Mouse (Mus musculus) MN1 (cell line): ENCODE results near the gene Bcat2.
"Not testable (repeated sequence)": the region's sequence is repeated elsewhere in the genome, so short reads cannot be mapped to it uniquely, and the experiment has no call there.

ENCODE experiments used
- DNase-seq: peaks from one replicate; pipeline ENCODE4 v3.0.0-alpha.2; 2016; ENCODE audit warnings: low spot score

Bcat2 gene

GRCm38 (mm10) chr7:45570103-45570741 is at the start of gene Bcat2:
Gene Bcat2 (plus strand): TSS chr7:45570153.
- DNase-seq, result peak; percentile 77

GRCm38 (mm10) chr7:45520605-45521004 is 49.3 kb upstream of the Bcat2 start:
- no peak for DNase-seq

DNA sequence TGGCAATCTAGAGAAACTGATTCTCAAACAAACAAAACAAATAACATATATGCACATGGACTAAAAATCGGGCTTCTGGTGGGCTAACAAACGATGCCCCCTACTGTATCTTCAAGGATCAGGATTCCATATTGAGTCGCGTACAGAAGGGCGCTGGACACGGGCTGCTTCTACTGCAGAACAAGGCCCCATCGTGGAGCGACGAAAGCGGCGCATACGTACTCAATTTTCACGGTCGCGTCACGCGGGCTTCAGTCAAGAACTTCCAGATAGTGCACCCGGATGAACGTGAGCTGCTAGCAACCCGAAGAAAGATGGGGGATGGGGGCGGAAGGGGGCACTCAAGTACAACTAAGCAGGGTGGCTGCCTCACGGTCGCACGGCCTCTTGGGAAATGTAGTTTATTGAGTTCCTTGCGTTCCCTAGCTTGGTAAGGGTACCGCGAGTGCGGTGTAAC is 48.2 kb upstream of the Bcat2 start:
- DNase-seq, result peak; percentile 88

GRCm38 (mm10) chr7:45522194-45522752 is 47.7 kb upstream of the Bcat2 start:
- no peak for DNase-seq

GRCm38 (mm10) chr7:45522957-45523676 is 46.8 kb upstream of the Bcat2 start:
- DNase-seq, result peak; percentile 62

- DNase-seq, result peak; percentile 33
Observed at GRCm38 (mm10) chr7:45523678-45524170, 46.2 kb upstream of the Bcat2 start.

DNA sequence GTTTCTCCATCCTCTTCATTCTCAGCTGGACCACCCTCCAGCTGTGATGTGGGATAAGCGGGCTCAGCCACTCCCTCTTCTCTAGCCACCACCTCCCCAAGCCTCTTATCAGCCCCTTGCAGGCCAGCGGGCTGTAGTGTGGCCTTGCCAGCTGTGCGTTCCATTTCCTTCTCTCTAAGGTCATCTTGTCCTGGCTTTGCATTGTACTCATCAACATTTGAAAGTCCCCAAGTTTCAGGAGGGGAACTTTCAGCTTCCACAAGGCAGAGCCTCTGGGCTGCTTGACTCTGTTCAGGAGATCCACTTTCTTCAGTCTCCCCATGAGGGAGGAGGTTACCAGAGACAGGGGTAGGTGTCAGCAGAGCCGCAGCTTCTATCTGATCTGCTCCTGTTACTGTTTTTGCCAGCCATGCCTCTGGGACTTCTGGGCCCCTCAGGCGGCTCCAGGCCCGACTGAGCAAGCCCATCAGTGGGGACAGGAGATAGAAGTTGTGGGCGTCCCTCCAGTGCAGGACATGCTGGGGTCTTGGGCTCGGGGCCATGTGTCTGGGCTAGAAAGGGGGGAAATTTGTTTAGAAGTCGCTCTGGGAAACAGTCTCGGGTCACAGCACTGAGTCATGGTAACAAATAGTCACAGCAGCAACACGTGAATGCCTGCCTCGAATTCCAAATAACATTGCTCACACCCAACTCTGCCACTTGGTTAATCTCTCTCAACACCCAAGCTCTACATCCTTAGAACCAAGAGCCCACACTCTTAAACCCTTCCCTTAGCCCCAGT is 44.9 kb upstream of the Bcat2 start:
- peak; percentile 59 for DNase-seq

- peak; percentile 96 for DNase-seq
Observed at GRCm38 (mm10) chr7:45525809-45526473, 44.0 kb upstream of the Bcat2 start, which contains the start of the genes Ppp1r15a and Plekha4. Gene Ppp1r15a (minus strand): TSS chr7:45526268. Gene Plekha4 (plus strand): TSS chr7:45526330.

GRCm38 (mm10) chr7:45526474-45527120 is 43.4 kb upstream of the Bcat2 start:
- peak; percentile 56 for DNase-seq

DNA sequence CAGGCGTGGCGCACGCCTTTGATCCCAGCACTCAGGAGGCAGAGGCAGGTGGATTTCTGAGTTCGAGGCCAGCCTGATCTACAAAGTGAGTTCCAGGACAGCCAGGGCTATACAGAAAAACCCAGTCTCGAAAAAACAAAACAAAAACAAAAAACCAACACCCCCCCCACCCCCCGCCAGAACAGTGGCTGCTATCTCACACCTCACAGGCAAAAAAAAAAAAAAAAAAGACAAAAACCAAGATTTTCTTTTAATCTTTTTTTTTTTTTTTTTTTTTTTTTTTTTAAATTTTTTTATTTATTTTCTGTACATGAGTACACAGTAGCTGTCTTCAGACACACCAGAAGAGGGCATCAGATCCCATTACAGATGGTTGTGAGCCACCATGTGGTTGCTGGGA is 42.8 kb upstream of the Bcat2 start:
- DNase-seq, result not testable (repeated sequence)

DNA sequence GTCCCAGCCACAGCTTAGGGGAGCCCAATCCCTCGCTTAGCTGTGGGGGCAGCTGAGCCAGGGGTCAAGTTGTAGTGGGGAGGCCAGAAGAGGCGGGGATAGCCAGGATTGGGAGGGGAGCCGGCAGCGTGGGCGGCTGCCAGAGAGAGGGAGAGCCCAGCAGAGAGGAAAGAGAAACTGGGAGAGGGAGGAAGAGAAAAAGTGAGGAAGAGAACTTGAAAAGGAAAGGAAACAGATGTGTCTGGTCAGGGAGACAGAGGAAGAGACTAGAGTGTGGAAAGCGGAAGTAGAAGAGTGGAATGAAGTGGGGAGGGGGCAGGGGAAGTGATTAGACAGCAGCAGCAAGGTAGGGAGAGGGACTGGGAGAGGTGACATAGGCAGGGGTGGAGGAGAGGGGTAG is 40.5 kb upstream of the Bcat2 start:
- no peak for DNase-seq

DNA sequence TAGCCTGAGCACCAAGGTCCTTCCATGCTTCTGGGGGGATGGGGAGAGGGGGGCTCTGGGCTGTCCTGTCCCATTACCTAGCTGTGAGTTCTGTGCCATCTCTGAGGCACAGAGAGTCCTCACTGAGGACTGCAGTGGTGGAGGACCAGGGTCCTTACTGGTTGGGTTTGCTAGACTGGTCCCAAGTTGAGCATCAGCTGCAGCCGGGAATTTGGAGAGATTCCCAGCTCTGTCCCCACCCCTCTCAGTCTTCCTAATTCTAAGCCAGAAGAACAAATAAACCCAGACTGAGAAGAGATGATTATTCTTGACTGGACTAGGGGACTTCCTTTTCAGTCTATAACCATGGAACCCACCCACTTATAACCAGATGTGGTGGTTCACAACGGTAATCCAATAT is 39.3 kb upstream of the Bcat2 start:
- no peak for DNase-seq

DNA sequence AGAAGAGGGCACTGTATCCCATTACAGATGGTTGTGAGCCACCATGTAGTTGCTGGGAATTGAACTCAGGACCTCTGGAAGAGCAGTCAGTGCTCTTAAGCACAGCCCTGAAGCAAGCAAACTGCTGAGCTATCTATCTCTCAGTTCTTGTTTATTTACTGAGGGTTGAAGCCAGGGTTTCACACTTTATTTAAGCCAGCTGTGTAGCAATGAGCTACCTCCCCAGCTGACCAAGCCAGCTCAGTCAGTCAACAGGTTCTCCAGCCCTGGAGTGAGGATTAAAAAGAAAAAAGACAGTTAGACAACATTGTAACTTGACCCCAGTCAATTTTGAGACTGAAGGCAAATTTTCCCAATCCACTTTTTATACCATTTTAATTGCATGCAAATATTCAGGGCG is 34.3 kb upstream of the Bcat2 start:
- DNase-seq, result no peak

DNA sequence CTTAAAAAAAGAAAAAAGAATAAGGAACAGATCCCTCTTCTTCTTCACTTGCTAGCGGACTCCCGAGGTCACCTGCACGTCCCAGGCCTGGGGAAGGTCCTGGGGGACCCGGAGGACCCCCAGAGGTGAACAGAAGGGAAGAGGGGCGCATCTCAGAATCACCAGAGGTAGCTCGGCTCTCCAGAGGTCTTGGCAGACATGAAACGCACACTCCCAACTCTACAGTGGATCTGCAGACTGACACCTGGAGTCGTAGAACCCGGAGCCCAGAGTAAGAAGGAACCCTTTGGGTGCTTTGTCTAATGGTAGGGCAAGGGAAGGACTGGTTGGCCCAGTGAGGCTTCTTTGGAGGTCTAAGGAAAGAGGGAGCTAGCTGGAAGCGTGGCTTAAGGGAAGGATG is 32.4 kb upstream of the Bcat2 start:
- DNase-seq, result no peak

DNA sequence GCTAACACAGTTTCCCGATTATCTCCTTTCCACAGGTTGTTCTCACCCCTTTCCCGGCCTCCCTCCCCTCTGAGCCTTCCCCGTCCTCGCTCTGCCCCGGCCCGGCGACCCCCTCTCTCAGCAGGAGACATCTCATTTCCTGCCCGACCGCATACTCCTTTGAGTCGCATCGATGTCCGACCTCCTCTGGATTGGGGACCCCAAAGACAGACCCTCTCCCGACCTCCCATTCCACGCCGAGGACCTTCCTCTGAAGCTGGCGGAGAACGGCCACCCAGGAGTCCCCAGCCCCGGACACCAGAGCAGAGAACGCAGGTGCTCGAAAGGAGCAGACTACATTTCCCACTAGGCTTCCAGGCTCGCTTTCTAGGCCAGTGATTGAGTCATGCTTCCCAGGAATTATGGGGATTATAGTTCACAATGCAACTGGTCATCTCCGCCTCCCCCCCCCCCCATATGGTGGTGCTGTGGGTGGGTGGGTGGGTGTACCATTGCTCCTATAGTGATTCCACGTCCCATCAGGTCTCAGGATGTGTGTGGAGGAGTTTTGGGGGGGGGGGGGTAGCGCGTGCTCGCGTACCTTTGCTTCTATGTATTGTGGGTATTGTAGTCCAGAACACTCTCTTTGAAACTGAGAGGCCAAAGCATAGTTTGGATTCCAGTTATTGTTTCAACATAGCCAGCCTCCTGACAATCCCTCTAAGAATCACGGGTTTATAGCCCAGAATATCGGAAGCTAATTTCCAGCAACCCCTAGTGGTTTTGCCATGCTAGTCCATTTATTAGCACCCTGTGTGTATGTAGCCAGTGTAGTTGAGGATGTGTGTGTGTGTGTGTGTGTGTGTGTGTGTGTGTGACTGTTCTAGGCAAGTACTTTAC is 31.6 kb upstream of the Bcat2 start:
- DNase-seq, result no peak

DNA sequence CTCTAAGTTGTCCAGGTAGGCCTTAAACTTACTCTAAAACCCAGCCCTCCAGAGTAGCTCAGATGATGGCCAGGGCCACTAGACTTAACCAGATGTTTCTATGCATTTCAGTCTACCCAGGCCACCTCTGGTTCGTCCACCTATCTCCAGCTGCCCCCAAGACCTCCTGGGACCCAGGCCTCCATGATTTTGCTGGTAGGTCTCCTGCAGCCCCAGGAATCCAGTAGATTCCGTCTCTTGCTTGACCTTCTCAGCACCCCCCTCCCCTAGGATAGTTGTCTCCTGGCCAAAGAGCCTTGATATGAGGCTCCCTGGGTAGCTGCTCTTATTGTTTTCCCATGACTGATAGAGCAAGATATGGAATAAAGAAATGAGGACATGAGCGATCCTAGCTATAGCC is 30.9 kb upstream of the Bcat2 start:
- DNase-seq, result no peak

- DNase-seq, result no peak
Observed at GRCm38 (mm10) chr7:45540213-45540612, 29.7 kb upstream of the Bcat2 start.

DNA sequence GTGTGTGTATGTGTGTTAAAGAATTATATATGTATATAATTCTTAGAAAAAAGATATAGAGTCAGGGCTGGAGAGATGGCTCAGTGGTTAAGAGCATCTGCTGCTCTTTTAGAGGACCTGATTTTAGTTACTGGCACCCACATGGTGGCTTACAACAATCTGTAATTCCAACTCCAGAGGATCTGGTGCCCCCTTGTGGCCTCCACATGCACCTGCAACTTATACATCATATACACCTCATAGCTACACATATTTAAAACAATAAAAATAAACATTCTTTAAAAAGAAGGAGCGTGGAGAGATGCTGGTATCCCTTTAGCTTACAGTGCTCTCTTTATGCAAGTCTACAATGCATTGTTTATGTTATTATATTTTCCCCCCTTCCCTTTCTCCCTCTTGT is 25.4 kb upstream of the Bcat2 start:
- no peak for DNase-seq

DNA sequence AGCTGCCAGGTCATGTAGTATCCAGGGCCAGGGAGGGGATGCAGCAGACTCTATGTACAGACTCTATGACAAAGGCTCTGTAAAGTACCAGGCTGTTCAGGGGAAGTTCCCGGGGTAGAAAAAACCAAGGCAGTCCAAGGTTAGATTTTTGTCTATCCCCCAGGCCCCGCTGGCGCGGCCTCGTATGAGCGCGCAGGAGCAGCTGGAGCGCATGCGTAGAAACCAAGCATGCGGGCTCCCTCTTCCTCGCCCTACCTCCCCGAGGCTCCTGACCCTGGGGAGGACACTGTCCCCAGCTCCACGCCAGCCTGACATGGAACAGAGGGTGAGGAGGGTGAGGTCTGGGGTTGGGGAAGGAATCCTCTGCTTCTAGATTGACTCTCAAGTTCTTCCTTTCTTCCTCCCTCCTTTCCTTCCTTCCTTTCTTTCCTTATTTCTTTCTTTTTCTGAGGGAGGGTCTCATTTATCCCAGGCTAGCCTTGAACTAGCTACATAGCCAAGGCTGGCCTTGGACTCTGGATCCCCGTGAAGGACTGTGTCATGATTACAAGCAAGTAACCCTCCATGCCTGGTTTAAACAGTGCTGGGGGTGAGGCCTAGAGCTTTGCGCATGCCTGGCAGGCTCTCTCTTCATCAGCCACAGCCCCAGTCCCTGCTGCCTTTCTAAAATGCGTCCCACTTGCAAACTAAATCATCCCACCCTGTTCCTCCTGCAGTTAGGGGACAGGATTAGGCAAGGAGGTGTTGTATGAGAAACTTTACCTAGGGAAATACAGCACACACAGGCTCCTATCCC is 20.1 kb upstream of the Bcat2 start:
- DNase-seq, result no peak
